Mouse (Mus musculus) thymus, postnatal 10 days (tissue): ENCODE measurements around the gene Bscl2.

Experiments used
- DNase-seq, 2 experiments: peaks; one replicate each; pipeline ENCODE4 v3.0.0; 2021; ENCODE audit warnings: low spot score in 2 of 2

Bscl2 gene

GRCm38 (mm10) chr19:8837251-8837791 lies at the start of gene Bscl2:
Gene Bscl2, plus strand, starts transcription at chr19:8837467.
- peak; percentile 73 to 83 for DNase-seq

GRCm38 (mm10) chr19:8788521-8788920 lies 48.7 kb upstream of the Bscl2 start:
- DNase-seq = no peak

GRCm38 (mm10) chr19:8789171-8789570 lies 48.1 kb upstream of the Bscl2 start:
- DNase-seq = no peak

- no peak for DNase-seq
These were observed 47.1 kb upstream of the Bscl2 start for GRCm38 (mm10) chr19:8790171-8790570.

- DNase-seq = peak; percentile 85 to 87
These were observed 38.9 kb upstream of the Bscl2 start, which contains the start of gene Polr2g for GRCm38 (mm10) chr19:8798264-8798946. Gene Polr2g, minus strand, starts transcription at chr19:8798577.

GRCm38 (mm10) chr19:8798947-8799315 lies 38.3 kb upstream of the Bscl2 start:
- no peak for DNase-seq

- DNase-seq = peak; percentile 85 to 92
These were observed 35.0 kb upstream of the Bscl2 start, which contains the start of gene Zbtb3 for GRCm38 (mm10) chr19:8802130-8802821. Gene Zbtb3, plus strand, starts transcription at chr19:8802555.

- DNase-seq = no peak
These were observed 34.0 kb upstream of the Bscl2 start for GRCm38 (mm10) chr19:8803204-8803780.

GRCm38 (mm10) chr19:8803879-8804660 lies 33.2 kb upstream of the Bscl2 start:
- DNase-seq = no peak

- no peak for DNase-seq
These were observed 30.5 kb upstream of the Bscl2 start for GRCm38 (mm10) chr19:8806810-8807209.

GRCm38 (mm10) chr19:8815812-8816211 lies 21.5 kb upstream of the Bscl2 start:
- no peak for DNase-seq

GRCm38 (mm10) chr19:8817001-8817400 lies 20.3 kb upstream of the Bscl2 start:
- no peak for DNase-seq

- no peak for DNase-seq
These were observed 18.9 kb upstream of the Bscl2 start for GRCm38 (mm10) chr19:8818301-8818798.

GRCm38 (mm10) chr19:8818801-8819595 lies 18.3 kb upstream of the Bscl2 start, which contains the start of gene Ttc9c:
Gene Ttc9c, minus strand, starts transcription at chr19:8819333.
- peak; percentile 90 to 93 for DNase-seq

- DNase-seq = peak; percentile 95 to 99
These were observed 17.5 kb upstream of the Bscl2 start, which contains the start of gene Hnrnpul2 for GRCm38 (mm10) chr19:8819596-8820423. Gene Hnrnpul2, plus strand, starts transcription at chr19:8820010.

GRCm38 (mm10) chr19:8820424-8820956 lies 16.8 kb upstream of the Bscl2 start:
- peak in 1 of 2 experiments; percentile 44 for DNase-seq

GRCm38 (mm10) chr19:8821146-8821545 lies 16.1 kb upstream of the Bscl2 start:
- DNase-seq = no peak

- no peak for DNase-seq
These were observed 14.6 kb upstream of the Bscl2 start for GRCm38 (mm10) chr19:8822696-8823095.

- no peak for DNase-seq
These were observed 7.6 kb upstream of the Bscl2 start, which contains the start of gene AC129217.1 for GRCm38 (mm10) chr19:8829660-8830059. Gene AC129217.1, plus strand, starts transcription at chr19:8829773.
